Mouse (Mus musculus) liver (tissue): ENCODE data around the gene Tmed3.

Source experiments
- DNase-seq: peaks from one replicate; pipeline ENCODE4 v3.0.0-alpha.2; 2020; ENCODE audit warnings: mixed read lengths

Gene Tmed3

DNA sequence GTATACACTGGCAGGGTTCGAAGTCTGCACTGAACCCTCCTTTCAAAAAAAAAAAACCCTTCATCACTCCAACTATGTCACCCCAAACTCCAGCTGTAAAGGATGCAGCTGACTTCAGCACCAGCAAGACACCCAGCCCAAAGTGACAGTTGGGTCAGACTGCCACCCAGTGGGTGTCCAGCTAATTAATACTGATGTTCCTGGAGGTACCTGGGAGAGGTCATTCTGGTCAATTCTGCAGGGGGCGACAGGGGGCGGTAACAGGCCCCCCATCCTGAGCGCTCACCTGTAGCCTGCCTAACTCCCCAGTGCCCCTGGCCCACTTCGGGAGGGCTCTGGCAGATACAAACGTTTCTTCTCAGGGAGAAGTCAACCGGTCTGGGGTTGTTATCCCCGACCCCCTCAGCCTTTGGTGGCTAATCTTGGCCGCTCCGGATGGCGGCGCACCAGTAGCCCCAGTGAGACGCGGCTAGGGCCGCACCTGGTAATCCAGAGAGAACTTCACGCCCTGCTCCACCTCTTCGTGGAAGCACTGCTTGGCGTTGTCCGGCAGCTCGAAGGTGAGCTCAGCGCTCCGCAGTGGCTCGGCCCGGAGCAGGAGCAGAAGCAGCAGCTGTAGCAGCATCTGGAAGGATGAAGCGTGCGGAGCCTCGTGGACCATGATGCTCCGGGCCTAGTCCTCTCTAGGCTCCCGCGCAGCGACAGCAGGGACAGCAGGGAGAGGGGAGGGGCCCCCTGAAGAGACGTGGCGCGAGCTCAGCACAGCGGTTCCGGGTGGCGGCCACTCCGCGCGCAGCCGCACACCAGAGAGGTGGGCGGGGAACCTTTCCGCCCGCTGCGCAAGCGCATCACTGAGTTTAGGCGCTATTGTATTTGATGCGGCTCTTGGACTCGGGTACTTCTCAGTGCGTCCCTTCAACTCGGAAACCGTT lies at the start of gene Tmed3:
TSS of gene Tmed3 (minus strand) at position 804 of the 932 bp plus-strand sequence.
- DNase-seq = peak; percentile 90

- DNase-seq = no peak
Measured at GRCm38 (mm10) chr9:89740041-89740440, 35.2 kb upstream of the Tmed3 start.

- DNase-seq = no peak
Measured at GRCm38 (mm10) chr9:89738295-89738694, 33.4 kb upstream of the Tmed3 start, which contains the start of gene Ankrd34c. TSS of gene Ankrd34c (minus strand) at chr9:89738475.

GRCm38 (mm10) chr9:89737888-89738287 lies 33.0 kb upstream of the Tmed3 start:
- no peak for DNase-seq

DNA sequence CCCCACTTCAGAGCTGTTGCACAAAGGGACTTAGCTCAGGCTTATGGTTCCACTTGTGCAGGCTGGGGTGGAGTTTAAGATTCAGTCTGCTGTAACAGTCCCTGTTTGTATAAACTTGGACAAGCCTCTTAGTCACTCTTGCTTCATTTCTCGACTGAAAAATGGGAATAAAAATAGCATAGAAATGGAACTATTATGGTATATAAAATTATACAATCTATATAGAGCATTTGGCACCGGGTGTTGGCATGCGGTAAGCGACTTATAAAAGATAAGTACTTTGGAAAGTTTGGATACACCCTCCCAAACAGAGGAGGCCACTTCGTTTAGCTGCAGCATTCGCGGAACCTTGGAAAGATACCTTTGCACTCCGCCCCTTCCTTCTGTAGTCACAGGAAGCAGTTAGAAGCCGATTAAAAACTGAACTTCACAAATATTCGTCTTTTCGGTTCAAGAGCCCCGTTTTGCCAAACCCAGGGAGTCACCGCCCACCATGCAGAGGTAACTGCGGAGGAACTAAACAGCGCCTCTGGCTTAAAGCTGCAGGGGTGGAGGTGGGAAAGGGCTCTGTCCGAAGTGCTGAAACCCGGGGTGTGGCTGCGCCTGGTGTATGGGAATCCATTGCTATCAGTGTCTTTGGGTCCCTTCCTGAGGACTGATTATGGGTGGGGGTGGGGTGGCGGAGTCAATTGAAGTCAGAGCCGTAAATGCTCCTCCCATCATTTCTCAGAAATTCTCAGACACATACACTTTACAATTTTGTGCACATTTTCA lies 32.3 kb upstream of the Tmed3 start:
- peak; percentile 44 for DNase-seq

DNA sequence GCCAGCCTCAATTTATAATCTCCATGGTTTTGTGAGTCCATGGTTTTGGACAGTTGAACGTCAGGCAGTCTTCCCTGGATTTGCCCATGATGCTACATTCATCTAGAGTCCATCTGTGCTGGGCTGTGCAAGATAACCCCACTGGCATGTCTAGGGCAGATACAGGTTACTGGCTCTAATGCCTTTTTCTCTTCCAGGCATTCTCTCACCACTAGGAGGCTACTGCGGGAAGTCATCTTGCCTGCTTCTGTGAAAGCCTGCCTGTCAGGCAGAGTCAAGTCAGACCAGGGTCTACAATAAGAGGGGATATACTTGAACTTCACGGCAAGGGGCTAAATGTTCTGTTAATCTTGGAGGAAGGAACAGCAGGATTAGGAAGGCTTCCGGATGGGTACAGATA lies 2.0 kb upstream of the Tmed3 start:
- no peak for DNase-seq

- DNase-seq = no peak
Measured at GRCm38 (mm10) chr9:89705197-89705533, 297 bp upstream of the Tmed3 start.

DNA sequence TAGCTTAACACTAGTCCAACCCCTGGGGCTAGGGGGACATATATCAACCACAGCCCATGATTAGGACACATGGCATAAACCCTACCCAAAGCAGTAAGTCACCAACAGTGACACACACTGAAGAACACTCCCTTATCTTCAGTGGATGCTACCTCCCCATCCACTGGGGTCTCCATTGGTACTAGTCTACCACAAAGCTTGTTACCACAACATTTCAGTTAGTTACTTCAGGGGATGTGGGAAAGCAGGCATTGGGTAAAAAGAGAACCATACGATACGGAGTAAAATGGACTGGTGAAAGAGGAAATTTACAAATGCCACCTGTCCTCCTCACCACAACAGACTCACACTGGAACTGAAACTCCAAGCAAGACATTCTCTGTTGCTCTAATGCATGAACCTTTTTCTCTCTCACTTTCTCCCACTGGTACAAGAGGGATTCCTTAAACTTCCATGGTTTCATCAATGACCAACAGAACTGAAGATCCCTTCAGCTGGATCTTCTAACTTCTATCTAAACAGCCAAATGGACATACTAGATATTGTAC lies 3.9 kb downstream of the Tmed3 start:
- no peak for DNase-seq

DNA sequence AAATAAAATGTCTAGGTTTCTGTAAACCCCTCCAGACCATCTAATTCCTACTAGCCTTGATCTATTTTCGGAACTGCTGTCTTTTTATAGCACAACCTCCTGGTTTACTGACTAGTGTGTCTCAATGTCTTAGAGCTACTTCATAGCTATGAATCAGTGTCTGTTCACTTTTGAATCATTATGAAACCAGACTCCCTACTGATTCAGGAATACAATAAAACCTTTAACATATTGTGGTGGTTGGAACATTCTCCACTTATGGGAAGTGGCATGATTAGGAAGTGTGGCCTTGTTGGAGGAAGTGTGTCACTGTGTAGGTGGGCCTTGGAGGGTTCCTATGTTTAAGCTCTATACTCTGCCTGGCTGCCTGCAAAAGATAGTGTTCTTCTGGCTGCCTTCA lies 9.7 kb downstream of the Tmed3 start:
- no peak for DNase-seq

- no peak for DNase-seq
Measured at GRCm38 (mm10) chr9:89693670-89694069, 11.2 kb downstream of the Tmed3 start.

DNA sequence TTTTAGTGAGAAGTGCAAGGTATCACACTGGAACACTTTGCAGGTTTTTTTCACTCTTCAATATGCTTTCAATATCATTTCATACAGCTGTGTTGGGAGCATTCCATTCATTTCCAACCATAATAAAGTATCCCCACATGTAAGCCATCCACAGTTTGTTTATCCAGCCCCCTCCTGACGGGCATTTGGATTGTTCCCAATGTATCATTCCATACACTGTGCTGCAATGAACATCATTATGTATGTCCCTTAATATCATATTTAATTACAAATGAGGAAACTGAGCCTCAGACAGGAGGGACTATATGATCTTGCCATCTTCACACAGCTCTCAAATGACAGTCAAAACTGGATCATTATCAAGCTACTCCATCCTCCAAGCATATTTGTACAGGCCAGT lies 15.7 kb downstream of the Tmed3 start:
- DNase-seq = no peak

GRCm38 (mm10) chr9:89687503-89688226 lies 17.2 kb downstream of the Tmed3 start:
- DNase-seq = no peak

DNA sequence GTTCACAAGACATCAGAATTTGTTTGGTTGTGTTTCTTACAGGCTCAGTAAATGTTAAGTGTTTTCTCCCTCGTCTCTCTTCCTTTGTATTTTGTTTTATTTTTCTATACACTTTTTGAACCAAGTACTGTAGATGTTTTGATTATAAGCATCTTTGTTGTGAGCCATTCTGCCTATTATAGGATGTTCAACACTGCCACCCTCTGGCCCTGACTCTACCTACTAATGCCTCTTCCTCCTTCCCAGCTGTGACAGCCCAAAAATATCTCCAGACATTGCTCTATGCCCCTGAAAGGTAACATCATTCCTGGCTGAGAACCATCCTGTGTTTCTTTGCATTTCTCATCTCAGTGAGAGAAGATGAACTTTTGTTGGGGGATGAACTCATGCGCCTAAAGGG lies 18.6 kb downstream of the Tmed3 start:
- no peak for DNase-seq

DNA sequence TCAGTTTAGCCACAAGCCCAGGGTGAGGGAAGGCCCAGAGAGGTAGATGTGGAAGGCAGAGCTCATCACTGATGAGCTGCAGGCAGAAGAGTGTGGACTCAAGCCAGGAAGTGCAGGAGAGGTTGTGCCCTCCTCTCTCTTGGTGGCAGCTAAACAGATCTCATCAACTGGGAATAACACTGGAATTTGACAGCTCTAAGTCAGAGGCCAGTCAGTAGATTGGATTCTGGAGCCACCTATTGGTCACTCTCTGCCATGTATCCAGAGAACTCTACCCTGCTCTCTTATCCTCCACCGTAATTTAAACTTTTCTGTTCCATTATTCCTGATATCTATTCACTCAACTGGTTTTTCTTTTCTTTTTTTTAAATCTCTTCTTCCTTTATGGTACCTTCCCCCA lies 25.9 kb downstream of the Tmed3 start:
- no peak for DNase-seq

GRCm38 (mm10) chr9:89674014-89674618 lies 30.8 kb downstream of the Tmed3 start:
- DNase-seq = peak; percentile 61

DNA sequence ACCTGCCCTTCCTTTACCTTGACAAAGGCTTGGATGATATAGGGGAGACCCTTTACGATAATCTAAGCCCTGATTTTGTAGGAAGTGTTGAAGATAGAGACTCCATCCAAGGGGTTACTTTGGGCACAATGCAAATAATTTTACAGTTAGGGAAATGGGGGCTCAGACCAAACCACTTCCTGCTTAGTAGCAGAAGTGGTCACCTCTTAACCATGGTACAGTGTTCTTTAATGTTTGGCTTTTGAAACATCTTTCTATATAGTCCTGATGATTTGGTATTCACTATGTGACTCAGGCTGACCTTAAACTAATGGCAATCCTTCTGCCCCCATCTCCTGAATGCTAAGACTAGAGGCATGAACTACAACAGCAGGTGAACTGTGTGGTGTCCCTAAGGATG lies 31.5 kb downstream of the Tmed3 start:
- DNase-seq = no peak

DNA sequence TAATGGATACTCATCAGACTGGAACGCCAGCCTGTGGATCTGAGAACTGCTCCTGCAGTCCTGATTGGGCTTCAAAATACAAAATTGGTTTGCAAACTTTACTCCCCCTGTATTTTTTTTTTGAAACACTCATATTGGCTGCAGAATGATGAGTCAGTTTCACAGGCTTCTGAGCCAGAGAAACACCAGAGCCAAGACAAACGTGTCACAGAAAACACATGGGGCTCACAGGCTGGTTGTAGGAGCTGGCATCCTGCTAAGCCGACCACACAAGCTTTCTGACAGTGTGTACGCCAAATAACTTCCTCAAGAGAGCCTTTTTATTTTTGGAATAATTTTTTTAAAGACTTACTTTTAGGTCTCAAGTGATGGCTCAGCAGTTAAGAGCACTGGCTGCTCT lies 35.0 kb downstream of the Tmed3 start:
- no peak for DNase-seq

GRCm38 (mm10) chr9:89667306-89667942 lies 37.4 kb downstream of the Tmed3 start:
- no peak for DNase-seq

DNA sequence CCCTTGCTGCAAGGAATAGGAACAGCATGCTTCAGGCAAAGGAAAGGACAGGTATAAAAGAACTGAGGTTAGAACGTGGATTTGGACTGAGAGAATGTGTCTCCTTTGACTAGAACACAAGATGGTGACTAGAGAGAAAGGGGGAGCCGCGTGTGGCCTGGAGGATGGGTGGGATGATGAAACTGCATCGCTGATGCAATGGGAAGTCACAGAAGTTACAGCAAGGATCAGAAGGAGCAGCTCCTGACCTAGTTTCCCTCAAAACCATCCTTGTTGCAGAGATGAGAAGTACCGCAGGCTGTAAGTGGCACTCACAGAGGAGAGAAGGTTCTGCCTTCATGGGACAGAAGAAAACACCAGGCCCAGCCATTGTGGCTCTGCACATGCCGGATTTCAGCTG lies 54.0 kb downstream of the Tmed3 start:
- no peak for DNase-seq
